Mouse (Mus musculus) left cerebral cortex, postnatal 36 days (tissue): ENCODE measurements at regions not wholly inside any gene's neighbourhood (a gene's known extent, or its start where the extent isn't known, plus 50 kb on each side); places are given as distances from the start of the nearest gene placed in this dataset.
"Not testable (repeated sequence)": the region's sequence is repeated elsewhere in the genome, so short reads cannot be mapped to it uniquely, and the experiment has no call there.

Experiments
- DNase-seq, 2 experiments: peaks; one replicate each; pipeline ENCODE4 v3.0.0; 2021 to 2022; ENCODE audit warnings: low spot score in 2 of 2, mixed read lengths in 1 of 2
- intact Hi-C: fragments of 180-260 bp; cut with DNase I; formaldehyde crosslinking; loops from one replicate; pipeline ENCODE4 v1.15.1; 2025

GRCm38 (mm10) chr10:111624021-111624420 is 117.9 kb downstream of the Phlda1 start:
- intact Hi-C loops, result no loop called here
- DNase-seq, result no peak

- intact Hi-C loops, result no loop called here
- DNase-seq, result no peak
These were observed 118.5 kb downstream of the Phlda1 start for GRCm38 (mm10) chr10:111624624-111625023.

GRCm38 (mm10) chr10:111625573-111625972 is 119.5 kb downstream of the Phlda1 start:
- no peak for DNase-seq
- intact Hi-C loops, result no loop called here

- intact Hi-C loops, result no loop called here
- DNase-seq, result no peak
These were observed 119.9 kb downstream of the Phlda1 start for GRCm38 (mm10) chr10:111626009-111626408.

- intact Hi-C loops, result no loop called here
- no peak for DNase-seq
These were observed 130.2 kb downstream of the Phlda1 start for GRCm38 (mm10) chr10:111636283-111636682.

- no peak for DNase-seq
- intact Hi-C loops, result no loop called here
These were observed 131.1 kb downstream of the Phlda1 start for GRCm38 (mm10) chr10:111637084-111637735.

- intact Hi-C loops, result no loop called here
These were observed 133.8 kb downstream of the Phlda1 start for GRCm38 (mm10) chr10:111639866-111640265.

GRCm38 (mm10) chr10:111642683-111643082 is 136.6 kb downstream of the Phlda1 start:
- intact Hi-C loops, result no loop called here

More at GRCm38 (mm10) chr10:111639866-111640265, 133.8 kb downstream of the Phlda1 start:
- DNase-seq, result no peak

GRCm38 (mm10) chr10:111653773-111654172 is 147.7 kb downstream of the Phlda1 start:
- DNase-seq, intact Hi-C loops: not testable (repeated sequence)

More at GRCm38 (mm10) chr10:111642683-111643082, 136.6 kb downstream of the Phlda1 start:
- no peak for DNase-seq

- intact Hi-C loops, result no loop called here
- DNase-seq, result no peak
These were observed 148.5 kb downstream of the Phlda1 start for GRCm38 (mm10) chr10:111654364-111655226.

GRCm38 (mm10) chr10:111658828-111659227 is 152.7 kb downstream of the Phlda1 start:
- intact Hi-C loops, result no loop called here
- DNase-seq, result no peak

- intact Hi-C loops, result loop anchor here (10.0 kb wide), 1 partner anchor 98 kb away; no protein-coding TSS in a partner anchor
- no peak for DNase-seq
These were observed 156.6 kb downstream of the Phlda1 start for GRCm38 (mm10) chr10:111662665-111663064.

GRCm38 (mm10) chr10:111665834-111666233 is 159.7 kb downstream of the Phlda1 start:
- intact Hi-C loops, result loop anchor here (10.0 kb wide), 1 partner anchor 101 kb away; no protein-coding TSS in a partner anchor

GRCm38 (mm10) chr10:111666963-111667362 is 160.9 kb downstream of the Phlda1 start:
- intact Hi-C loops, result loop anchor here (10.0 kb wide), 1 partner anchor 102 kb away; no protein-coding TSS in a partner anchor

More at GRCm38 (mm10) chr10:111665834-111666233, 159.7 kb downstream of the Phlda1 start:
- DNase-seq, result no peak

GRCm38 (mm10) chr10:111668639-111669038 is 162.6 kb downstream of the Phlda1 start:
- intact Hi-C loops, result loop anchor here (10.0 kb wide), 1 partner anchor 104 kb away; no protein-coding TSS in a partner anchor
- DNase-seq, result no peak

More at GRCm38 (mm10) chr10:111666963-111667362, 160.9 kb downstream of the Phlda1 start:
- DNase-seq, result no peak

GRCm38 (mm10) chr10:111669658-111670057 is 163.6 kb downstream of the Phlda1 start:
- DNase-seq, result no peak
- intact Hi-C loops, result loop anchor here (10.0 kb wide), 1 partner anchor 105 kb away; no protein-coding TSS in a partner anchor

- intact Hi-C loops, result no loop called here
- DNase-seq, result no peak
These were observed 164.6 kb downstream of the Phlda1 start for GRCm38 (mm10) chr10:111670666-111671065.

- no peak for DNase-seq
- intact Hi-C loops, result no loop called here
These were observed 166.6 kb downstream of the Phlda1 start for GRCm38 (mm10) chr10:111672454-111673316.

GRCm38 (mm10) chr10:111673317-111673610 is 167.2 kb downstream of the Phlda1 start:
- no peak for DNase-seq
- intact Hi-C loops, result no loop called here

- intact Hi-C loops, result no loop called here
- no peak for DNase-seq
These were observed 170.2 kb downstream of the Phlda1 start for GRCm38 (mm10) chr10:111676255-111676654.
